Mouse (Mus musculus): ENCODE measurements around the gene Fut8. TPM values are rescaled to one million over a fixed set of nuclear protein-coding genes. Genes with fewer than 3 reads are reported as not detected.
"Not testable (repeated sequence)": the region's sequence is repeated elsewhere in the genome, so short reads cannot be mapped to it uniquely, and the experiment has no call there.

Gene Fut8
- total RNA-seq, 2 experiments from 2014 or later, result 60.3 to 61.6 TPM

- DNase-seq (ENCODE audit: low spot score in 2 of 2), result no peak
- intact Hi-C loops (cut with DNase I), result no loop called here
These were observed 21.3 kb upstream of the Fut8 start for GRCm38 (mm10) chr12:77216511-77217192.

GRCm38 (mm10) chr12:77220616-77221015 lies 17.3 kb upstream of the Fut8 start:
- DNase-seq (ENCODE audit: low spot score in 2 of 2), result no peak
- intact Hi-C loops (cut with DNase I), result no loop called here

GRCm38 (mm10) chr12:77222272-77222874 lies 15.6 kb upstream of the Fut8 start:
- intact Hi-C loops (cut with DNase I), result no loop called here
- no peak for DNase-seq (ENCODE audit: low spot score in 2 of 2)

- intact Hi-C loops (cut with DNase I), result no loop called here
- peak in 1 of 2 experiments; percentile 6 for DNase-seq (ENCODE audit: low spot score in 2 of 2)
These were observed 14.3 kb upstream of the Fut8 start for GRCm38 (mm10) chr12:77223595-77223994.

GRCm38 (mm10) chr12:77224121-77224520 lies 13.8 kb upstream of the Fut8 start:
- intact Hi-C loops (cut with DNase I), result no loop called here
- peak; percentile 20 to 44 for DNase-seq (ENCODE audit: low spot score in 2 of 2)

- DNase-seq (ENCODE audit: low spot score in 2 of 2), result no peak
- intact Hi-C loops (cut with DNase I), result no loop called here
These were observed 13.0 kb upstream of the Fut8 start for GRCm38 (mm10) chr12:77224891-77225290.

GRCm38 (mm10) chr12:77225727-77226126 lies 12.2 kb upstream of the Fut8 start:
- intact Hi-C loops (cut with DNase I), result no loop called here
- DNase-seq (ENCODE audit: low spot score in 2 of 2), result no peak

- no peak for DNase-seq (ENCODE audit: low spot score in 2 of 2)
- intact Hi-C loops (cut with DNase I), result loop anchor here (5.0 kb wide), 3 partner anchors 229 to 991 kb away; partner anchors contain the start of gene Gphn
These were observed 2.0 kb upstream of the Fut8 start for GRCm38 (mm10) chr12:77235958-77236357.

- peak; percentile 90 for DNase-seq (ENCODE audit: low spot score in 2 of 2)
- intact Hi-C loops (cut with DNase I), result loop anchor here (1.0 to 5.0 kb wide), 4 partner anchors 231 to 989 kb away; partner anchors contain the start of gene Gphn
These were observed 835 bp downstream of the Fut8 start for GRCm38 (mm10) chr12:77238531-77239389.

GRCm38 (mm10) chr12:77239390-77240061 lies 1.6 kb downstream of the Fut8 start:
- intact Hi-C loops (cut with DNase I), result loop anchor here (1.0 to 10.0 kb wide), 5 partner anchors 232 to 988 kb away; partner anchors contain the start of gene Gphn
- peak in 1 of 2 experiments; percentile 44 for DNase-seq (ENCODE audit: low spot score in 2 of 2)

- no peak for DNase-seq (ENCODE audit: low spot score in 2 of 2)
- intact Hi-C loops (cut with DNase I), result loop anchor here (10.0 kb wide), 1 partner anchor 544 kb away; no protein-coding TSS in a partner anchor
These were observed 2.4 kb downstream of the Fut8 start for GRCm38 (mm10) chr12:77240372-77240771.

GRCm38 (mm10) chr12:77240839-77241238 lies 2.9 kb downstream of the Fut8 start:
- intact Hi-C loops (cut with DNase I), result loop anchor here (10.0 kb wide), 1 partner anchor 544 kb away; no protein-coding TSS in a partner anchor

GRCm38 (mm10) chr12:77262650-77263049 lies 24.7 kb downstream of the Fut8 start:
- intact Hi-C loops (cut with DNase I), result no loop called here
- DNase-seq (ENCODE audit: low spot score in 2 of 2), result no peak

More at GRCm38 (mm10) chr12:77240839-77241238, 2.9 kb downstream of the Fut8 start:
- no peak for DNase-seq (ENCODE audit: low spot score in 2 of 2)

- DNase-seq (ENCODE audit: low spot score in 2 of 2), result no peak
- intact Hi-C loops (cut with DNase I), result no loop called here
These were observed 25.9 kb downstream of the Fut8 start for GRCm38 (mm10) chr12:77263816-77264215.

- intact Hi-C loops (cut with DNase I), result no loop called here
- DNase-seq (ENCODE audit: low spot score in 2 of 2), result no peak
These were observed 32.8 kb downstream of the Fut8 start for GRCm38 (mm10) chr12:77270694-77271093.

- intact Hi-C loops (cut with DNase I), result no loop called here
- no peak for DNase-seq (ENCODE audit: low spot score in 2 of 2)
These were observed 50.6 kb downstream of the Fut8 start for GRCm38 (mm10) chr12:77288507-77288906.

GRCm38 (mm10) chr12:77291017-77291416 lies 53.1 kb downstream of the Fut8 start:
- DNase-seq (ENCODE audit: low spot score in 2 of 2), result no peak
- intact Hi-C loops (cut with DNase I), result no loop called here

- intact Hi-C loops (cut with DNase I); DNase-seq (ENCODE audit: low spot score in 2 of 2): not testable (repeated sequence)
These were observed 53.9 kb downstream of the Fut8 start for GRCm38 (mm10) chr12:77291864-77292263.
